Mouse (Mus musculus): ENCODE results near the gene Tmprss9.

- no peak for TF ChIP-seq CTCF (IDR thresholded peaks at IDR 0.05; ENCODE audit: low read depth)
- TF ChIP-seq EP300 (optimal IDR thresholded peaks at IDR 0.05) = no peak
These were observed 44.4 kb upstream of the Tmprss9 start for GRCm38 (mm10) chr10:80827063-80827869.
